Mouse (Mus musculus): ENCODE data around the gene Gtpbp2.

DNA sequence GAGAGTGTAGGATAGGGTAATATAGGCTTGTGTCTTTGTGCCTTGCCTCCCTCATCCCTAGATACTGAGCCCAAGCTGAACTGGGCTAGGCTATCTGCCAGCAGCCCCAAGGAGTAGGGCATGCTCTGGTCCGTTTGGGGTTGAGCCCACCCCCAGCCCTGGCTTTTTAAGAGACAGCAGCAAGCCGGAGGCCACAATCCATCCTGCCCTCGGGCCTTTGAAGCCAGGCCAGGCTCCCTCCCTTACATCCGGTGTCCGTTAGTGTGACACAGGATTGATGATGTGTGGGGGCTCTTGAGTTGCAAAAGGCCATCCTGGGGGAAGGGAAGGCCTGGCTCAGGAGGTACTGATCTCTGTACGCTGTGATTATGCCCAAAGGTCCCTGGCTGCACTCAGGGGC lies 34.2 kb upstream of the Gtpbp2 start:
- peak; percentile 61 for TF ChIP-seq EP300 (IDR thresholded peaks at IDR 0.05)
- no peak for TF ChIP-seq CTCF (IDR thresholded peaks at IDR 0.05)
